Mouse (Mus musculus) olfactory bulb, adult 2 months (tissue): Measurements from ENCODE around the gene Kcne2.

Experiments
- CTCF ChIP-seq: fragments of 200-500 bp; IDR thresholded peaks from 2 replicates; pipeline ENCODE4 v1.5.1; 2012; ENCODE audit warnings: low read depth, mild to moderate bottlenecking, low read length, moderate library complexity; ENCODE audit not compliant: insufficient read depth
- POLR2A ChIP-seq: fragments of 200-500 bp; IDR thresholded peaks from 2 replicates; pipeline ENCODE4 v1.6.1; 2012; ENCODE audit warnings: mild to moderate bottlenecking, low read depth, low read length, moderate library complexity; ENCODE audit not compliant: insufficient read depth

DNA sequence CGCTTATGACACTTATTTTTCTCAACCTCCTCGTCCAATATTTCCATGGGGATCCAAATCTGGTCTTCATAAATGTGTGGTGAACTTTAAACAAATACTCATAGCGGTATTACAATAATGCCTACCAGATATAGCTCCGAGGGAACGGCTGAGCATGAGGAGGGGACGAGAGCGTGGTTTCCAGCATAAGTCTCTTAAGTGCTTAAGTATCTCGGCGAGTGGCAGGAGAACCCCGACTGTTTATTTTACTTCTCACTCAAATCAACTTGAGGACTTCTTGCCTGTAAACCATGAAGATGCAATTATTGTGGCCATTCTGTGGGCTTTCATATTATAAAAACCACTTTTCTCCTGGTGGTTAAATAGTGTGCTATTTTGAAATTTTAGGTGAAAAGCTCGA lies 44.5 kb upstream of the Kcne2 start:
- TF ChIP-seq CTCF = no peak
- TF ChIP-seq POLR2A = no peak
